Mouse (Mus musculus) granulocyte monocyte progenitor cell, adult 5-6 weeks (primary cell): ENCODE data around the gene Ldlrad3. TPM values are rescaled to one million over a fixed set of nuclear protein-coding genes. Genes with fewer than 3 reads are reported as not detected.

Source experiments
- ATAC-seq: replicated peaks from 2 replicates; pipeline ENCODE4 v1.8.0; 2016; ENCODE audit warnings: mild to moderate bottlenecking, moderate TSS enrichment, inconsistent platforms; ENCODE audit not compliant: poor library complexity, severe bottlenecking
- total RNA-seq, 2 experiments: library from RNA; stranded (forward) in 1 of 2; stranded (reverse) in 1 of 2; fragments of 200-712, 200-1000 nt in 1 of 2; fragments of >200 nt in 1 of 2; fragmentation: Nextera tagmentation in 1 of 2; gene quantifications; 2 replicates each; pipeline ENCODE4 v1.2.3; 2014 to 2017

The Ldlrad3 gene
- total RNA-seq, 2 experiments from 2014 or later: 25.7 to 30.3 TPM

DNA sequence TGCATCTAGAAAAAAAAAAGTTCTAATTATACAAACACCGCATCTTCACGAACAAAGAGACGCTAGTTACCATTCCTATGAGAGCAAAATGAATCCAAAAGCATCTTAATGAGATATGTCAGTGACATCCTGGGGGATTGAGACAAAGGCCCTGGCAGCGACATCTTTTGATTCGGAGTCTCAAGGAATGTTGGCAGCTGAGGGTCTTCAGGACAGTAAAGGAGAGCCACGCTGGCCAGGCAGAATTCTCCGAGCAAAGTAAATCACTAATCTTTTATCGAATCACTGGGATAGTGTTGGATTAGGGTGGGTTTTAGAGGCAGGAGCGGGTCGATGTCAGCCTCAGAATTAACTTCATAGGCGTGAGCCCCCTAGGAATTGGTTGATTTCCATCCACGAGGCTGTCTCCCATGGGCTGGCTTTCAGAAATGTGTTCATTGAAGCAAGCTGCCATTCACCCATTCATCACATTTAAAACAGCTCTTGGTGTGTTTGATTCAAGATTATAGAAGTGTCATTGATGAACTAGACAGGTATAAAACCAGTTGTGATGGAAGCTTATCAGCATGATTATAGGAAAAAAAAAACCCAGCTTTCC is 260.5 kb downstream of the Ldlrad3 start:
- no peak for ATAC-seq

DNA sequence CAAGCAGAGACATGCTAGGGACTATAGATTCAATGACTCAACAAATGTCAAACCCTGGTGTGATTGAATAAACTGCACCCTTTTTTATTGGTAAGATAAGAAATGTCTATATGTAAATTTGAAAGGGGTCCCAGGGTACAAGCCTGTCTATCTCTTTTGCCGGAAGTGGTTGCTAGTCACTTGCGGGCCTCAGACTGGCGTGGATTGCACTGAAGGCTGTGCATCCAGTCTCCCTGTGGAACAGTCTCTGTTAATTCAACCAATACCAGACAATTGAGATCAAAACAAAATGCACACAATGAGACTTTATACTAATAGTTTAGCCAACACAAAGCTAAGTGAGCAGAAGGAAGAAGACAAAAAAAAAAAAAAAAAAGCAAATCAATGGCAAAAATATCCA is 261.0 kb downstream of the Ldlrad3 start:
- no peak for ATAC-seq

DNA sequence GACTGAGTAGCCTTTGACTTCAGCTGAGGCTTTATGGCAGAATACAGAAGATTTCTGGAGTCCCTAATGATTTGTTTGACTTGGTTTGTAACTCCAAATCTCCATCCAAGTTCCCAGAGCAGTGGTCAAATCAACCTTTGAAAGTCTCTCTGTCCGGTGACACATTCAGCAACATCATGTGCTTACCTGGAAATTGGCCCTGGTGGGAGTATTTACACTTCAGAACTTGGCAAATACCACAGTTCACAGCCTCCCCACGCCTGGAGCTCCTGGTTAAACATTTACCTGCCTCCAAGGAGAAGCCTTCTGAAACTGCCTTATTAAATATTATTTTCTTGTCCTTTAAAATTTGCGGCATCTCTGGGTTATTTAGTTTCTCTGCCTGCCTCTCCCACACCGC is 263.0 kb downstream of the Ldlrad3 start:
- no peak for ATAC-seq

DNA sequence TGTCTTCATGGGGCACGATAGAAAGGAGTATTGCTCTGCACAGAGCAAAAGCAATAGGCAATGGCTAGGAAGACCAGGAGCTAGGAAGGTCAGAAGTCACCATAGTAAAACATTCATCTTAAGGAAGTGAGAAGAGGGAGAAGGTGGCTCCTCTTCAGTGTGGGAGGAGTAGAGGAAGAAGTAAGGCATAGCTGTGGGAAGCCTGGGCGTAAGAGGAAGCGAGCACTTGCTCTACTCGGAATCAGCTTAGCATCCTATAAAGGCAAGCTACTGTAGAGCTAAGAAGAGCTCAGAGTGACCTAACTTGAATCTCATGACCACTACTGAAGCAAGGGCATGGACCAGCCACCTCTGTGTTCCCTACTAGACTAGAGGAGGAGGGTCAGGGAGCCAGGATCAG is 263.9 kb downstream of the Ldlrad3 start:
- ATAC-seq: peak; percentile 69

DNA sequence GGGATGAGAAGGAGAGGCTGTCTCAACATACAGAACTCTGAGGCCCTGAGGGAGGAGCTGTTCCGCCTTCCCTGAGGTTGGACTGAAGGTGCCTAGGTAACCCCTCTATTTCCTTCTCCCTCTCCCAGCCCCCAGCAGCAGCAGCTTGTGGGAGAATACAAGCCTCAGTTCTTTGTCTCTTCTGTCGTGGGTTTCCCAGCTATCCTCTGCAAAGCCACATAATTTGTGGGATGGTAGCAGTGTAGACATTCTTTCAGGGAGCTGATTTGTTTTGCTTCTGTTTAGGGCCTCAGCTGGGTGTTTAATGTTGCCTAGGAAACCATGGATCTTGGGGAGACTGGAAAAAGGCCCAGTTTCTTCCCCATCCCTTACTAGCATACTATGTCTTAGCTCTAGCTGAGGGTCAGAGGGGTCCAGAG is 266.0 kb downstream of the Ldlrad3 start:
- no peak for ATAC-seq

DNA sequence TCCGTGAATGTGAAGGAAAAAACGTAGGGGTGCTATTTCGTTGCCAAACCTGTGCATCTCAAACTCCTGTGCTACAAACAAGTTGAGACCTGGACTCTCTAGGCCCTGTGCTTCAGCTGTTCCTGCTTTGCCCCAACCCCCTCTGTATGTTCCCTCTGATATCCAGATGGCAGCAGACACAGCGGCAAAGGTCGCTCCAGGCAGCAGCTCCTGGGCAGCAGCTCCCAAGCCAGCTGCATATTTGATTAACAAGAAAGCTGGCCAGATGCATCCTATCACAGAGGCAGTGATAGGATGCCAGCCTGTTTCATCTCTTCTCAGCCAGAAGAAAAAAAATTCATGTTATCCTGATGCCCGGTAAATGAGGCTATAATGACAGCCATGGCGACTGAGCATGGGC is 267.7 kb downstream of the Ldlrad3 start:
- no peak for ATAC-seq

DNA sequence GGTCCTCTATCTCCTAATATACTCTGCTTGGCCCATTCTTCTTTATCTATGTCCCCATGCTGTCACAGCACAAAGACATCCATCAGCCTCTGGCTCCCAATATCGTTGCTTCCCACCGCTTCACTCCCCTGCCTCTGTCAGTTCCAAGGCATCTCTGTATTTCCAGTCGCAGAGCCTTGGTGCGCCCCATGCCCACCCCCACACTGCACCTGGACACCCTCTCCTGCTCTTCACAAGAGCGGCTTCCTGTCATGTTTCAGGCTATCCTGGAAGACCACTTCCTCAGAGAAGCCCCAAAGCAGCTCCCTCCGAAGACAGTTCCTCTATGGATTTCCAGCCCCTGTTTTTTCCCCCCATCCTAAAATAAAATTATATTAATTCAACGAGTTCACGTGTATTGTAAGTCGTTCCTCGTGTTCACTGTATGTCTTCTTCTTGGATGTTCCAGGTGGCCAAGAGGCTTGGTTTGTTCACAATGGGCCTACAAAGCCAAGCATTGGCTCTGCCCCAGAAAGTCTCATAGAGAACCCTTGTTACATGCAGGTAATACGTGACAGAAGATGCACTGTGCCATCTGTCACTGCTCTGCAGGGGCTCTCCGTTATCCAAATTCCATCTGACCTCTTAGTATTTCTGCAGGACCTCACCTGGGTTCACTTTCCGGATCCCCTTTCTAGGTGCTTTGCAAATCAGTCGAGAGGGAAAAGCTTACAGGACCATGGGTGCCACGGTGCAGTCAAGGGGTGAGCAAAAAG is 276.7 kb downstream of the Ldlrad3 start:
- ATAC-seq: no peak

DNA sequence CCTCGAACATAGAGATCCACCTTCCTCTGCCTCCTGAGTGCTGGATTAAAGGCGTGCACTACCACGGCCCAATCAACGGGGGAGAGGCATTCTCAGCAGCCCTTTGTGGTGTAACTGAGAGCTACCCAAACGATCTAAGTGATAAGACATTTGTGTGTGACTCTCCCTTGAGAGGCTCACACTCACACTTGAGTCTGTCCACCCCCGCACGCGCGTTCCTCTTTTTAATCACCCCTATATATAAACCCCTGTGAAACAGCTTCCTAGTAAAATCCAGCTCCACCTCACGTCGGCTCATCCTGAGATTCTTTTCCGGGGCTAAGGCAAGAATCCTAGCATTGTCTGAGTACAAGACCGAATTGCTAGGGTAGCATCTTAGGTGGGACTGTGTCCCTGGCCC is 277.4 kb downstream of the Ldlrad3 start:
- ATAC-seq: no peak

DNA sequence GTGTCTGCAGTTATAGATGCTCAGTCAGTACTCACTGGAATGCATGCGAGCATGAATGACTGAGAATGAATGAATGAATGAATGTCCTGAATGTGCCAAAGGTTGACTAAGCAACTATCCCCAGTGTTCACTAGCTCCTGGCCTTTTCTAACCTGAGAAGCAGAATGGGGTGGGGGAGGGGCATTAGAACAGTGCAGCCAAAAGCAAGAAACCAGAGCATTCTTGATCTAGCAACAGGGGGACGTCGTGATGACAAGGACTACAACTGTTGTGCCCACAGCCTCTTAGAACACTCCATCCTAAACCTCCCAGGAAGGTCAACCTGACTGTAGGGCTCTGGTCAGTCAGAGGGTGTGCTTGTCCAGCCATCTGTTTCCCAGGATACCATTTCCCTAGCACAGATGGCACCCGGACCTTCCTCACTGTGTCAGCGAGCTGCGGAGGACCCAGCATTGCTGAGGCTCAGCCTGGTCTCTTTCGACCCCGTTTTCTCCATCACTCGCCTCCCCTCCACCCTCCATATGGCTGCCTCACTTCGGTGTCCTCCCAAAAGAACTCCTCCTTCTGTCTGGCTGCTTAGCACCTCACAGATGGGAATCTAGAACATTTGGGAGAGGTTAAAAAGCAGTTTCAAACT is 278.7 kb downstream of the Ldlrad3 start:
- no peak for ATAC-seq

DNA sequence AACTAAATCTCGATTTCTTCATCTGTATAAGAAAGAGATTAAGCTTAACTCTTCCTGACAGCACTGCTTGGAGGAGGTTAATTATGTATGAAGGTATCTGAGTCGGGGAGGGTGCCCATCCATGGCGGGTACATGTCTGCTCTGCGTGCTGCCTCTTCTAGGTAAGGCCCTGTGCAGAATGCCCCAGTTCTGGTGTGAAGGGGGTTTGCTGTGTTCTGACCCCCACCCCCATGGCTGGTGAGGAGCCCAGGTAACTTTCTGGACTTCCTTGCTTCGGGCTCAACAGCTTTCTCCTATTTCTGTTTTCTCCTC is 279.9 kb downstream of the Ldlrad3 start:
- ATAC-seq: no peak

DNA sequence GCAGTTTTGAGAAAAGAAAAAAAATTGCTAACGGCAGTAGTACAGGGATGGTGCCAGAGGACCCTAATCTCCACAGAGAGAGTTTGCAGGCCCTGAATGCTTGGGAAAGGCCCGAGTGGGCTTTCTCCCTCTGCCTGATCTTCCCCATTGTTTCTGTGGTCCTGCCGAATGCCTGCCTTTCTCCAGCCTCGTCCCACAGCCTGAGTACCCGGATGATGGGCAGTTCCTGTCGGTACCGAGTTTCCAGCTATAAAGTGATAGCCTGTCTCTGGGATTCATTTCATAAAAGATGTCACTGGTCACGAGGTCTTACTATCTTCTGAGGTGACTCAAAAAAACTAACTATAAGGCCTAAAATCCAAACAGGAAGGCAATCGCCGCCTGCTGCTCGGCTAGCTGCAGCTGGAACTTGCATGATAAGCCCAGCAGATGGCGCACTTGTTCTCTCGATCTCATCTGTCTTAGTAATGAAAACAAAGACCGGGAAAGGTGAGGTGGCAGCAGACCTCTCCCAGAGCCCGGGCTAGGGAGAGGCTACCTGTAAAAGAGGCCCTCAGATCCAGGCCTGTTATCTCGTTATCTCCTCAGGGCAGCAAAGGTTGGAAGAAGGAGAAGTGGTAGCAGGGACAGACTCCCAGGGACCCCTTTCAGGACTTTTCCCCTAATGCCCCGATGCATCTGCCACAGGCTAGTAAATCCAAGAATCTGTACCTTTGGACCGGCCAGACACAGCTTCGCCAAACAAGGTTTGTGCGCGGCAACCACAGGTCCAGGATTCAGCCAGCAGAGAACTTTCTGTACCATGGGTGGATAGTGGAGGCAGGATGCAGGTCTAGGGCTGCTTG is 280.4 kb downstream of the Ldlrad3 start:
- ATAC-seq: peak; percentile 82

DNA sequence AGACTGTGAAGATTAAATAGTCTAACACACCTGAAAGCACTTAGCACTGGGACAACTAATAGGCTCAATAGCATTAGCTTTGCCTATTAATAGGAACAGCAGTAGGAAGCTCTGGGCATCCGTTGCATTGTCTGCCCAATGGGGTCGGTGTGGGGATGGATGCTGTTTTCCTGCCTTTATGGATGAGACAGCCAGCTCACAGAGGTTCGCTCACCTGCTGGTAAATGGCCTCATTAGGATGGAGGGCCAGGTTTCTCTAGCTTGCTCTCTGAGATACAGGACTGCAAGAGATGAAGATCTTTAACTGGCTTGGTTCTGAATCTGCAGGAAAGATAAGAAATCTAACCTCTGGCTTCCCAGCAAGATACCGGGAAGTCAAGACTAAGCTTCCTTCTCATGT is 284.0 kb downstream of the Ldlrad3 start:
- ATAC-seq: no peak

Other genes with a start within 250 kb of the Ldlrad3 start
- gene Trim44, start 221.4 kb upstream of the Ldlrad3 start, total RNA-seq (2014; fragmentation: Nextera tagmentation): 31.9 and 39.3 TPM in 2 replicates
- 42.2 and 44.7 TPM in 2 replicates for gene Trim44, start 221.4 kb upstream of the Ldlrad3 start, total RNA-seq (2017)